Mouse (Mus musculus): ENCODE measurements around the gene U2surp.

GRCm38 (mm10) chr9:95513776-95514175 is 2.0 kb upstream of the U2surp start:
- no peak for TF ChIP-seq CTCF (IDR thresholded peaks at IDR 0.05 in 2 of 3, conservative IDR thresholded peaks at IDR 0.05 in 1 of 3; ENCODE audit: control insufficient read depth in 1 of 3, insufficient read depth in 1 of 3, low read depth in 2 of 3, low read length in 3 of 3, poor library complexity in 1 of 3, severe bottlenecking in 1 of 3)
- TF ChIP-seq MAX (IDR thresholded peaks at IDR 0.05; ENCODE audit: low read length) = no peak
- TF ChIP-seq POLR2AphosphoS5 (IDR thresholded peaks at IDR 0.05; ENCODE audit: borderline replicate concordance, low read depth, low read length) = no peak
